Mouse (Mus musculus): ENCODE results near the gene Vps37c.

DNA sequence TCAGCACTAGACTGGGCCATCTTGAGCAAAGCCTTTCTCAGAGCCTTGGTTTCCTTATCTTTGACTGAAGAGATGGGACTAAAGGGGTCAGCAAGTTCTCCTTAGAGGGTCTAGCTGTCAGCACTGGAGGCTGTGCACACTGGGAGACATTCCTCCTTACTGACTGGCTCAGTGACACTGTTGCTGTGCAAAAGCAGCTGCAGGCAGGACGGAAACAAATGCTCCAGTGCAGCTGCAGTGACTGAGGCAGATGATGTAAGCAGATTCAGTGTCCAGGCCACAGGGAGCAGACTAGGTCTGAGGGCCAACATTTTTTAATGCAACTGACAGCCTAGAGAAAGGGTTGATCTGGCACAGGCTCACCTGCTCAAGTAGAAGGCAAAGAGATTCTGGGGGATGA lies 15.3 kb upstream of the Vps37c start:
- TF ChIP-seq POLR2A (IDR thresholded peaks at IDR 0.05; ENCODE audit: insufficient read length, low read depth): no peak
- TF ChIP-seq MAX (IDR thresholded peaks at IDR 0.05; ENCODE audit: low read depth): no peak
- TF ChIP-seq TCF12 (IDR thresholded peaks at IDR 0.05; ENCODE audit: insufficient read depth, poor library complexity, severe bottlenecking): peak; percentile 68
- TF ChIP-seq E2F4 (IDR thresholded peaks at IDR 0.05; ENCODE audit: insufficient read depth): no peak
- TF ChIP-seq MYOG (IDR thresholded peaks at IDR 0.05; ENCODE audit: control insufficient read depth in 1 of 3, insufficient read depth in 1 of 3, insufficient read length in 2 of 3, low read depth in 2 of 3): peak; percentile 76 to 97 (median 94)
- TF ChIP-seq POLR2AphosphoS2 (IDR thresholded peaks at IDR 0.05; ENCODE audit: insufficient read length, low read depth): no peak
- TF ChIP-seq MYOD1 (IDR thresholded peaks at IDR 0.05; ENCODE audit: control insufficient read depth in 1 of 3, insufficient read length in 2 of 3, low read depth in 2 of 3): peak; percentile 29 to 94 (median 93)
- no peak for TF ChIP-seq USF1 (IDR thresholded peaks at IDR 0.05; ENCODE audit: low read depth)
- TF ChIP-seq TCF3 (IDR thresholded peaks at IDR 0.05; ENCODE audit: insufficient read length, low read depth): peak; percentile 92
- no peak for TF ChIP-seq CEBPB (IDR thresholded peaks at IDR 0.05; ENCODE audit: insufficient read depth, poor library complexity, severe bottlenecking)
- TF ChIP-seq SRF (IDR thresholded peaks at IDR 0.05; ENCODE audit: control insufficient read depth, insufficient read length, low read depth): no peak
